Mouse (Mus musculus): ENCODE measurements around the gene Rassf7.

The Rassf7 gene

GRCm38 (mm10) chr7:141196619-141197282 is 18.9 kb upstream of the Rassf7 start:
- no peak for DNase-seq

DNA sequence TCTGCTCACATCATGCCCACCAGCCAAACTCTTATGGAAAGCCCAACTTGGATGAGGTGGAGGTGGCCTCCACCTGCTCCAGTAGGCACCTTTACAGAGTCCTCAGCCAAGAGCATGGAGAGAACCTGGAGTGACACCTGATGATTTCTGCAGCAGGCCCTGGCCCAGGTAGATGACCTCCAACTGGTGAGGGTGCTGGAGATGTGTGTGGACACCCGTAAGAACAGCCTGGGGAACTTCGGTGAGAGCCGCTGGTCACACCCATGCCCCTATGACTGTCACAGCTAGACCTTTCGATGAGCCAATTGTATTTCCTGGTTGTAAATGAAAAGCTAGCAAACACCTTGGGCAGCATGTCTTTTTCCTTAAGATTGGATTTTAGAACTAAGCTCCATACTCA is 17.5 kb upstream of the Rassf7 start:
- DNase-seq: no peak

GRCm38 (mm10) chr7:141204546-141204945 is 11.1 kb upstream of the Rassf7 start:
- DNase-seq: no peak

GRCm38 (mm10) chr7:141205504-141205903 is 10.2 kb upstream of the Rassf7 start:
- no peak for DNase-seq

DNA sequence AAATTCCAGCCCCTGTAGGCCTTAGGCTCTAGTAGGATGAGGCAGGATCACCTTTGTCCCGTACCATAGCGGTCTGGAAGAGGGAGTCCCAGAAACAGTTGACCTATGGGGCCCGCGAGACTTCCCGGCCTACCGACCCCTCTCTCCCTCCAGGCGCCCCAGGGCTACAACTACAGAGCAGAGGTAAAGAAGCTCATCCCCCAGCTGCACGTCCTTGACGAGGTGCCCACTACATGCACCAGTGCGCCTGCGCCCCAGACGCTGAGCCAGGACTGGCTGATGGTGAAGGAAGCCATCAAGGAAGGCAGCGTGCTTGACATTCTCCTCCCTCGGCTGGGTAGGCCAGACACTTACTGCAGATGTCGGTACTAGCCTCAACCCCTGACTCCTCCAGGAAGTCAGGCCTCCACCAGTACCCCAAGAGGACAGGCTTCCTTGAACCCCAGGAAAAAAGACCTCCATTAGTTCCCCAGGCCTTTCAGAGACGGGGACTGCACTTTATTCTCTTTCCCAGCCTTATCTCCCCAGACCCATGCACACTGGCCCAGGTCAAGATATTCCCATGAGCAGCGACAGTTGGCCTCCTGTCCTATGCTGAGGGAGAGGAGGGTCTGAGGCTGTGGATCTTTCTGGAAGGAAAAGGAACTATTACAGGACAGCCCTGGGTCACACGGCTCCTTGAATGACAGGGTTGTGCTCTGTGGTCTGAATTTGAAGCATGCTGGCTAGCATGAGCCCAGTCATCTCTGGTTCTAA is 9.3 kb upstream of the Rassf7 start:
- DNase-seq: no peak

DNA sequence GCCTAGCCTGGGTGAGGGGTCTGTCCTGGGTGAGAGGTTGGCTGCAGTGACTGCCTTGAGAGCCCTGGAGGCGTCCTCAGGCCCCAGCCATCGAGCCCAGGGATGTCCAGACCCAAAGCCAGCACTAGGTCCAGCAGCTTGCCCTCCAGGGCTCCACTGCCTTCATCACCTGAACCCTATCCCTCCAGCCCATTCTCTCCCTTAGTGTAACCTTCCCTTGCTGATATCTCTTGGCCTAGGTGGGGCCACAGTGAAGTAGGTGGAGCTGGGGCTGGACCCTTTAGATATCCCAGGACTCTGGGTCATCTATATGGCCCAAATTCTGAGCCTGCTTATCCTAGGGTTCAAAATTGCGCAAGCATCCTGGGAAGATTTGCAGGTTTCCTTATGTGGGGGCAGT is 6.1 kb upstream of the Rassf7 start:
- no peak for DNase-seq

GRCm38 (mm10) chr7:141210137-141210536 is 5.5 kb upstream of the Rassf7 start:
- no peak for DNase-seq

- DNase-seq: no peak
Observed at GRCm38 (mm10) chr7:141210606-141211131, 5.0 kb upstream of the Rassf7 start.

DNA sequence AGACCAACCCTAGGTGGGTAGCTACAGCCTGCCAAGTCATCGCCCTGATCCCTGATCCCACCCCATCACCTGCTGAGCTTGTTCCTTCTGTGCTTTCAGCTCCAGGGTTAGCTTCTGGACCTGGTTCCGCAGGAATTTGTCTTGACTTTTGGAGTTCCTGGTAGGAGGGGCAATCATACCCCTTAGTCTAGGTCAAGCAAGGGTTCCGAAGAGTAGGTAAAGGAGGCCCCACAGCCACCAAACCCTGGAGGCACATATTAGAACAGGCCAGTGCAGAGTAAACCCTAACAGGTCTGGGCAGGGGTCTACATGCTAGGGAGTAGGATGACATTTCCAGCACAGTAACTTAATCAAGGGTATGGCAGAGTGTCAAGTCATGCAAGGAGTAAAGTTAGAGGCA is 2.5 kb upstream of the Rassf7 start:
- DNase-seq: no peak

GRCm38 (mm10) chr7:141213605-141214235 is 1.9 kb upstream of the Rassf7 start, which contains the start of gene Lmntd2:
Lmntd2 (minus strand) TSS chr7:141214080.
- DNase-seq: no peak

DNA sequence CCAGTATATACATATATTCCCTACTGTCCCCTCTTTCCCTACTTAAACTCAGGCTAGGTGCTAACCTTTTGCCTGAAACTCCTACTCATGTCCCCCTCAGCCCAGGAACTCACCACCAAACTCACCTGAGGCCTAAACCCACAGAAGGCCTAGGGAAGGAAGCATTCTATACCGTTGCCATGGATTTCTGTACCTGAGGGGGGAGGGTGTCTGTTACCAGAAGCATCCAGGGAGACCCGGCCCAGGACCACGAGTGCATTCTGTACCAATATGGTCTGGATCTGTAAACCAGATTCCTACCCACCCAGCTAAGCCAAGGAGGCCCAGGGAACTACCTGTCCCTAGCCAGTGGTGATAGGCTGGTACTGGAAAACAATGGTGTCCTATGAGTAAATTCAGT is 1.4 kb upstream of the Rassf7 start:
- DNase-seq: no peak

- peak; percentile 80 to 90 for DNase-seq
Observed at GRCm38 (mm10) chr7:141215880-141216733, 447 bp downstream of the Rassf7 start.

- DNase-seq: no peak
Observed at GRCm38 (mm10) chr7:141216894-141217293, 1.2 kb downstream of the Rassf7 start.

DNA sequence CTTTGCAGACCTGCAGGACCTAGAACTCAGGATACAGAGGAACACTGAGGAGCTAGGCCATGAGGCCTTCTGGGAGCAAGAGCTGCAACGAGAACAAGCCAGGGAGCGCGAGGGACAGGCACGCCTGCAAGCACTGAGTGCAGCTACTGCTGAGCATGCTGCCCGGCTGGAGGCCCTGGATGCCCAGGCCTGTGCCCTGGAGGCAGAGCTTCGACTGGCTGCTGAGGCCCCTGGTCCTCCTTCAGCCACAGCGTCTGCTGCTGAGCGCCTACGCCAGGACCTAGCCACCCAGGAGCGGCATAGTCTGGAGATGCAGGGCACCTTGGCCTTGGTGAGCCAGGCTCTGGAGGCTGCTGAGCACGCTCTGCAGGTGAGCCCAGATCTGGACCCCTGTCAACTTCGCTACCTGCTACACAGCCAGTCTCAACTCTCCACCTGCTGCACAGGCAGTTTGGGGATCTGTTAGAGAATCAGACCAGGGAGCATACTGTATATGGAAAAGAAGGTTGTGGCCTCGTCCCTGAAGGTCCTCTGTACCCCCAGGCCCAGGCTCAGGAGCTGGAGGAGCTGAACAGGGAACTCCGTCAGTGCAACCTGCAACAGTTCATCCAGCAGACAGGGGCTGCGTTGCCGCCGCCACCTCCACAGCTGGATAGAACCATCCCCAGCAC is 1.8 kb downstream of the Rassf7 start:
- DNase-seq: no peak

GRCm38 (mm10) chr7:141218141-141218540 is 2.5 kb downstream of the Rassf7 start:
- DNase-seq: no peak

- DNase-seq: no peak
Observed at GRCm38 (mm10) chr7:141218557-141219133, 3.0 kb downstream of the Rassf7 start.

DNA sequence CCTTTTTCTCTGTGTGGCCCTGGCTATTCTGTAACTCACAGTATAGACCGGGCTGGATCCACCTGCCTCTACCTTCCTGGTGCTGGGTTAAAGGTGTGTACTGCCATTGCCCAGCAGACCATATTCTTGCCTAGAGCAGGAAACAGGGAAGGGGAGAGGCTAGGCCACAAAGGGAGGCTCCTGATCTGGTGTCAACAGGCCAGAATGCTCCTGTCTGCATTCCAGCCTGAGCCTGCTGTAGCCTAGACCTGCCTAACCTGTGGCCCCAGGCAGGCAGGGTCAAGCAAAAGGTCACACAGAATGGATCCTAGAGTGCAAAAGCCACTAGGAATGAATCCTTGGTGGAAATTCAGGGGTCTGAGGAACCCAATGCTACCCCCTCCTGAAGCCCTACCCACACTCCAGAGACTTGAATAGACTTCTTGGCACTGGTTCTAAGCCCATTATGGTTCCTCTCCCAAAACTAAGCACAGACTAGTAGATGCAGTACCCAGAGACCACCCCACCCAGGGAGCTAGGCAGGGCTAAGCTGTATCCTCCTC is 4.0 kb downstream of the Rassf7 start:
- no peak for DNase-seq

DNA sequence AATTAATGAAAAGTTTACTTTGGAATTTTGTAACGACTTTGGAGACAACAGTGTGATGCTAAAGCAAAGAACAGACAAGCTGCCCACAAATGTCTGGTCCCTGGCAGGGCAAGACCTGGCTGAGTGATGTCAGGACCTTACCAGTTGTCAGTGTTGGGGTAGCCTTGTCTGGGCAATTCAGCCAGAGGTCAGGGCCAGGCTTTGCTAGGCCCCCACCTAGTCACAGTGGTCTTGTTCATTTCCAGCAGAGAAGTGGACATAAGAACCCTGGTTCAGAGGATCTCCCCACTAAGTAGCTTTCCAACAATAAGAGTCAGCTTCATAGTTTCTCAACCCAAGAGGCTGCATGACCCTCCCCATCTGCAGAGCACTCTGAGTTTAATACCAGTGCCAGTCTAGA is 4.7 kb downstream of the Rassf7 start:
- DNase-seq: no peak

- peak; percentile 98 to 99 for DNase-seq
Observed at GRCm38 (mm10) chr7:141221249-141222125, 5.8 kb downstream of the Rassf7 start.

- no peak for DNase-seq
Observed at GRCm38 (mm10) chr7:141222126-141222467, 6.4 kb downstream of the Rassf7 start.
